In genomic region chr5:74549566-74549965, GRCm38 (mm10) we compare ENCODE assay signal across 15 mouse cellular contexts.
"Had no signal": no experiment of that assay in that cellular context is flagged by ENCODE, and none has a peak within 500 bp of the region (broad histone marks: within the 10 kb centered on the region; RNA-seq: fewer than 3 reads in every experiment).

No protein-coding gene starts in this region.

- H3K27ac ChIP-seq: kidney, postnatal 0 days; limb, embryonic 13.5 days; liver, embryonic 14.5 days; neural tube, embryonic 13.5 days; stomach, postnatal 0 days had no signal

- DNase-seq: kidney, adult 11 months; kidney, adult 9 months; kidney, postnatal 36 days; layer of hippocampus, adult 9-11 months; layer of hippocampus, postnatal 36 days; left cerebral cortex, postnatal 4 days; lung, adult 18-20 months; midbrain, embryonic 14.5 days; thymus, adult 18-20 months; thymus, postnatal 14 days had no signal

- H3K4me3 ChIP-seq: limb, embryonic 13.5 days; neural tube, embryonic 13.5 days had no signal

- H3K9me3 ChIP-seq: limb, embryonic 13.5 days; neural tube, embryonic 13.5 days had no signal

- H3K9ac ChIP-seq: limb, embryonic 13.5 days; liver, embryonic 14.5 days; neural tube, embryonic 13.5 days had no signal

- H3K27me3 ChIP-seq: limb, embryonic 13.5 days; neural tube, embryonic 13.5 days had no signal

- H3K4me1 ChIP-seq: limb, embryonic 13.5 days; neural tube, embryonic 13.5 days had no signal

- H3K4me2 ChIP-seq: limb, embryonic 13.5 days; neural tube, embryonic 13.5 days had no signal
